Mouse (Mus musculus) lung, postnatal 25 days (tissue): Measurements from ENCODE around the gene 5330417C22Rik.

Source experiments
- DNase-seq: peaks from one replicate; pipeline ENCODE4 v3.0.0; 2022; ENCODE audit warnings: low spot score

The 5330417C22Rik gene

GRCm38 (mm10) chr3:108413634-108414360 is 122.5 kb downstream of the 5330417C22Rik start:
- no peak for DNase-seq

GRCm38 (mm10) chr3:108411754-108412121 is 124.6 kb downstream of the 5330417C22Rik start:
- peak; percentile 75 for DNase-seq

DNA sequence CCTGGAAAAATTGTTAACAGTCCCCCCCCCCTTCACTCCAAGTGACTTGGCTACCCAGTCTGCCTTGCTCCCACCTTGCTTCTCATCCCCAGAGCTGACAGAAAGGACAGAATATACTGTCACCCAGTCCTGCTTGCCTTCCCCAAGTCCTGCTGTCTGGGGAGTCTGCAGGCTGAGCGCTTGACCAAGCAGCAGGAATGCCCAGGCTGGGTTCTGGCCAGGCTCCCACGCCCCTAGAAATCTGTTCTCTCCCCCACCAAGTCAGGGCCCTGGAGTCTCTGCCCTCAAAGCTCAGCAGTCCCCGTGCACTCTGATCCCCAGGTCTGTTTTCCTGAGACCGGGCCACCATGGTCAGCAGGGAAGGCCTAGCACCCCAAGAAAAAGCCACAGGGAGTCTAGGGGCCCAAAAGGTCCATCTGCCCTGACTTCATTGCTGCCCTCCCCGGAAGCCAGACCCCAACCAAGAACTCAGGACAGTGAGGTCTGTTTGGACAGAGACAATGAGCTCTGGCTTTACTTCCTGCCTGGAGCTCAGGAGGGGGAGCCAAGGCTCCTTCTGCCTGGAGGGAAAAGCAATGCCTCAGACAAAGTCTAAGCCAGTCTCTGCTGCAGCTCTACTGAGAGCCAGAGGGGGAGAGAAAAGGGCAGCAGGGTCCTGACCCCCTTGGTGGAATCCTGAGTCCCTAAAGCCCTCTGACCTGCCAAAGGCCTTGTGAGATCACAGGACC is 125.1 kb downstream of the 5330417C22Rik start:
- no peak for DNase-seq

DNA sequence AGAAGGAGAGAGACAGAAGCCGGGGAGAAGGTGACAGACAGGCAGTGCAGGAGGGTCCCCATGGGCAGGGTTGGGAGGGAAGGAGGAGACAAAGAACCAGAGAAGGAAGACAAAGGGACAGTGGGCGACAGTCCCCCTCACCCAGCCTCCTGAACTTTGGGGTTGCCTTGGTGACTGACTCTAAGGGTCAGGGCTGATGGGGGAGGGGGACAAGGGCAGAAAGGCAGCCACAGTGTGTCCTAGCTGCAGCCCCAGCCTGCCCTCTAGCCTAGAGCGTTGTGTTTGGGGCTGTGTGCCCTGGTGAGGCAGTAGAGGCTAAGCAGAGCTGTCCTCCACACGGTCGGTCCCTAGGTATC is 126.0 kb downstream of the 5330417C22Rik start:
- DNase-seq = no peak

GRCm38 (mm10) chr3:108409656-108410358 is 126.5 kb downstream of the 5330417C22Rik start:
- no peak for DNase-seq

DNA sequence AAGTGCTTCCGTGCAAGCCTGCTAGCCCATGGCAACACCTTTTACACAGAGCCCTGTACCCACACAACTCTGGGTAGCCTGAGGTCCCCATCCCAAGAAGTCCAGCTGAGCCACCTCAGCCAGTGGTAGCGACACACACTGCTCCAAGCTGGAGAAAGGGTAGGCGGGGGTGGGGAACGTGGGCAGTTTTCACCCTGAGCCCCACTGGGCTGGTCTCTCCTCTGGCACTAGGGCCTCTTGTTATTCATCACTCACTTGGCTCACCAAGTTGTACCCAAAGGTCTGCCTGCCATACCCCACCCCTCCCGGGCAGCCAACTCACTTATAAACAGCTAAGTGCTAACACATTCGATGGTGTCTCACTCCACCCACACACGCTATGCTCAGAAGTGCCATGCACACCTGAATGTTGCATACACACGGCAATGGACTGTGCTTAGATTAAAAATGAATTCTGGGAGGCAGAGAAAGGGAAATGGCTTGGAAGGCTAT is 127.8 kb downstream of the 5330417C22Rik start:
- DNase-seq = no peak

DNA sequence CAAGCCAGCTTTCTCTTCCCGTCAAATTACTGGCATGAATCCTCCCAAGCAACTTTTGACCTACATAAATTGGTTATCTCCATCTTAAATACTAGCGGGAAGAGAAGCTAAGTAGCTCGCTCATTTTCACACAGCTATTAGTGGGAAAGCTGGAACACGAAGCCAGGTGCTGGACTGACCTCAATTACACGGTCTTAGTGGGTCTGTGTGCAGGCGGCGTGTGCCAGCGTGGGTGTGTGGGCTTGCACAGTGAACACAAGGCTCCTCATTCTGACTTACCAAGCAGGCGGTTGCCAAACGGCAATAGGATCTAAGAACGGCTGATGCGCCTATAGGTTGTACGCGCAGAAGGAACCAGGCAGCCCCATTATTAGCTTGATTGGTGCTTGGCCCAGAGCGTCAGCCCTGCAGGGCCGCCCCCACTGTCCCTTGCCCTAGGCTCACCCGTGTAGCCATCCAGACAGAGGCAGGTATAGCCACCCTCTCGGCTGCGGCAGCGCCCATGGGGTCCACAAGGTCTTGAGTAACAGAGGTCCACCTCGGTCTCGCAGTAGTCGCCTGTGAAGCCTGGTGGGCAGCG is 129.9 kb downstream of the 5330417C22Rik start:
- DNase-seq = no peak
